Mouse (Mus musculus): Measurements from ENCODE around the gene Chd5.

DNA sequence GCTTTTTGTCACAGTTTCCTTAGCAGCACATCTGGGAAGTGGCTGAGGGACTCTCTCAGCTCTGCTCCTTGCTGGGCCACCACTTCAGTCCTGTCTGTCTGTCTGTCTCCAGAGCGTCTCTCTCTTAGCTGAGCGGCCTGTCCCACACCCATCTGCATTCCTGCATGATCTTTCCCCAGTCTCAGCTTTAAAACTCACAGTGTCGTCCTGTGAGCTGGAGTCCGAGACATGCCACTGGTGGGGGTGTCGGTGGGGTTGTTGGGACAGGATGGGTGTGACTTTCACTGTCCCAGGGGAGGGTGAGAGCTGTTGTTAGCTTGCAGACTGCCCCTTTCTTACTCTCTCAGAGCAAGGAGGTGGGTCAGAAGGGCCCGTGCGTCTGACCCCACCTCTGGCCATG, 17.2 kb downstream of the Chd5 start:
- TF ChIP-seq CTCF (IDR thresholded peaks at IDR 0.05; ENCODE audit: low read depth), result no peak
- TF ChIP-seq EP300 (IDR thresholded peaks at IDR 0.05; ENCODE audit: low read depth), result no peak

All from liver, postnatal 0 days (tissue).